Mouse (Mus musculus) midbrain, embryonic 16.5 days (tissue): ENCODE measurements around the gene Cd55b. TPM values are rescaled to one million over a fixed set of nuclear protein-coding genes. Genes with fewer than 3 reads are reported as not detected.
A peak's percentile ranks its signal among the peaks of the same experiment; 100 is the strongest.
"Not testable (repeated sequence)": the region's sequence is repeated elsewhere in the genome, so short reads cannot be mapped to it uniquely, and the experiment has no call there.

Experiments
- ATAC-seq: fragments of 200-750 bp; cut with Nextera tagmentation; 2 replicates; pipeline ENCODE4 v1.8.0; 2017; ENCODE audit warnings: moderate TSS enrichment
- H3K27ac ChIP-seq: fragments of 300-500 bp; sonication (generic); 2 replicates; pipeline ENCODE4 v1.5.1; 2014; ENCODE audit warnings: mild to moderate bottlenecking, low read length, mixed read lengths
- H3K27me3 ChIP-seq: fragments of 300-500 bp; sonication (generic); 2 replicates; pipeline ENCODE4 v1.6.1; 2014; ENCODE audit warnings: low read depth, low read length, mixed read lengths; ENCODE audit not compliant: control insufficient read depth, insufficient read depth
- H3K36me3 ChIP-seq: fragments of 300-500 bp; sonication (generic); 2 replicates; pipeline ENCODE4 v1.6.1; 2014; ENCODE audit warnings: mild to moderate bottlenecking, low read length, moderate library complexity, mixed read lengths; ENCODE audit not compliant: control insufficient read depth, insufficient read depth
- H3K4me1 ChIP-seq: fragments of 300-500 bp; sonication (generic); 2 replicates; pipeline ENCODE4 v1.6.1; 2014; ENCODE audit warnings: mild to moderate bottlenecking, low read length, mixed read lengths; ENCODE audit not compliant: control insufficient read depth, insufficient read depth
- H3K4me2 ChIP-seq: fragments of 300-500 bp; sonication (generic); 2 replicates; pipeline ENCODE4 v1.6.1; 2014; ENCODE audit warnings: mild to moderate bottlenecking, low read length, mixed read lengths
- H3K4me3 ChIP-seq: fragments of 300-500 bp; sonication (generic); 2 replicates; pipeline ENCODE4 v1.5.1; 2014; ENCODE audit warnings: low read depth, mild to moderate bottlenecking, low read length, moderate library complexity, mixed read lengths
- H3K9ac ChIP-seq: fragments of 300-500 bp; sonication (generic); 2 replicates; pipeline ENCODE4 v1.6.1; 2014; ENCODE audit warnings: low read depth, low read length, mixed read lengths
- H3K9me3 ChIP-seq: fragments of 300-500 bp; sonication (generic); replicated peaks from 2 replicates; pipeline ENCODE4 v1.6.1; 2014; ENCODE audit warnings: mild to moderate bottlenecking, low read length, mixed read lengths; ENCODE audit not compliant: control insufficient read depth, poor library complexity, severe bottlenecking
- WGBS: fragments of 180-500 bp; shearing (Covaris S2); extraction: QIAGEN DNeasy Blood & Tissue Kit; methylation state at CpG from one replicate; pipeline ENCODE4 v1.1.7; 2014; 5-methylcytosine and 5-hydroxymethylcytosine counted together
- polyA plus RNA-seq: library from polyadenylated mRNA; unstranded; fragments of >200 nt; fragmentation: Nextera tagmentation; extraction: Ambion mirVana; gene quantifications from 2 replicates; pipeline ENCODE4 v1.2.1, GENCODE M21; 2015

Gene Cd55b
- not detected in 2 replicates for polyA plus RNA-seq

DNA sequence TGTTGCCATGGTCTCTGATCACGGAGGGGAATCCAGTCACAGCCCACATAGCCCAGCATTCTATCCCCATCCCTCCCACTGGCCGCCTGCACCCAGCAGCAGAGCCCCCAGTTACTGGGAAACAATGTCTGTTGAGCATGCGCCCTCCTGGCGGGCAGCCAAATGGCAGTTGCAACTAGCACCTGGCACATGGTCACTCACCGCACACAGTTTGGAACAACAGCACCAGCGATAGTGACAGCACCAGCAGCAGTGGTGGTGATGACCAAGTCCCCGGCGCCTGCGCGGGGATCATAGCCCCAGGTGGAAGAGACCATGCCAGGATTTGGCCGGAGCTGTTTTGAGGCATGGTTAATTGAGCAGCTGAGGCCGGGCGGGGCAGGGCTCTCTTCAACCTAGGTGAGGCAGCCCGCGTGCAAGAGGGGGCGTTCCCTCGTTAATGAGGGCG, at the start of gene Cd55b:
Gene Cd55b, minus strand, starts transcription at position 346 of the 448 bp plus-strand sequence.
- no peak within 1 kb of the TSS for H3K9ac ChIP-seq
- no peaks in the 10 kb centered on the region for H3K9me3 ChIP-seq
- no peak for ATAC-seq
- H3K4me2 ChIP-seq: no peak within 1 kb of the TSS
- H3K36me3 ChIP-seq: no peaks in the 10 kb centered on the region
- no peaks in the 10 kb centered on the region for H3K4me1 ChIP-seq
- no peak within 1 kb of the TSS for H3K27ac ChIP-seq
- no peaks in the 10 kb centered on the region for H3K27me3 ChIP-seq
- WGBS: 72% methylated on average over 18 of the region's 18 CpGs
- no peak within 1 kb of the TSS for H3K4me3 ChIP-seq

GRCm38 (mm10) chr1:130470074-130470473, 47.3 kb upstream of the Cd55b start:
- no peak for ATAC-seq
- Histone ChIP-seq H3K4me3 (no peak overlapping the region), H3K27me3 (no peaks in the 10 kb centered on the region), H3K27ac (no peak overlapping the region), H3K9ac (no peak overlapping the region), H3K4me1 (no peaks in the 10 kb centered on the region), H3K4me2 (no peak overlapping the region), H3K9me3 (no peaks in the 10 kb centered on the region), H3K36me3 (no peaks in the 10 kb centered on the region)
- WGBS: 94% methylated on average over 4 of the region's 4 CpGs

- Histone ChIP-seq H3K9ac (no peak overlapping the region), H3K4me1 (no peaks in the 10 kb centered on the region; the same call in 1 of the 2 replicates), H3K4me2 (no peak overlapping the region), H3K9me3 (no peaks in the 10 kb centered on the region), H3K36me3 (no peaks in the 10 kb centered on the region), H3K27me3 (no peaks in the 10 kb centered on the region), H3K4me3 (no peak overlapping the region), H3K27ac (no peak overlapping the region)
- WGBS: 78% methylated on average over 2 of the region's 2 CpGs
- ATAC-seq: no peak
Observed at GRCm38 (mm10) chr1:130467453-130467852, 44.6 kb upstream of the Cd55b start.

DNA sequence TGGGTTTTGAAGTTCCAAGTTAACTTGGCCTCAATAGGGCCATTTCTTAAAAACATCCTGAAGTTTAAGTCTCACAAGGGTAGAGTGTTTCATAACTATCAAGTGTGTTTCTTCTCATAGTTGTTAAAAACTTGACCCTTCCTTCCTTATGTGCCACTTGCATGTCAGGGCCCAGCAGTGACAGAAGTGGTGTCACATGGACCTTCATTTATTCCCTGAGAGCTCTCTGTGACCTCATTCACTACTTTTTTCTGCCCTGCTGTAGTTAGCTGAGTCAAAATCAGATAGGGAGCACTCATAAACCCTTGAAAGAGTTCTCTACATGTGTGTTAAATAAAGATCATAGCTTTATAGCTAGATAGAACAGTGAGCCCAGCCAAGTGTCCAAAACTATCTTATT, 41.4 kb upstream of the Cd55b start:
- no peaks in the 10 kb centered on the region for H3K9me3 ChIP-seq
- H3K4me1 ChIP-seq: no peaks in the 10 kb centered on the region; the same call in 1 of the 2 replicates
- H3K4me3 ChIP-seq: no peak overlapping the region
- no peak overlapping the region for H3K27ac ChIP-seq
- no peak overlapping the region for H3K4me2 ChIP-seq
- no peak for ATAC-seq
- no peak overlapping the region for H3K9ac ChIP-seq
- no peaks in the 10 kb centered on the region for H3K36me3 ChIP-seq
- H3K27me3 ChIP-seq: no peaks in the 10 kb centered on the region

DNA sequence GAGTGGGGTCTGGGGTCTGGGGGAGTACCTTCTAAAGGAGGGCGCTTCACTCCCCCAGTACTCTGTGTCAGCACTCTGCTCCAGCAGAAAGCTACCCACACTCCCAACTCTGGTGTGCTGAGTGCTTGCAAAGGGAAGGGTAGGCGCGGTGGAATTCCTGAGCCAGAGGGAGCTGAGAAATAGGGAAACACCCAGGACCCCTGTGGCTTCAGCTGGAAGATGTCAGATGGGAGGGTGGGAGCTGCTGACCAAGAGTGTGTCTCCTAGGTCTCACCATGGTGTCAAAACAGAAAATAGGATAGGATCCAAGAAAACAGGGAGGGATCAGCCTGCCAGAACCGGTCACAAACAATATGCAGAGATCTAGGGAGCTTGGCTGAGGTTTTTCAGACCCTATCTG, 40.1 kb upstream of the Cd55b start:
- no peaks in the 10 kb centered on the region; the same call in 1 of the 2 replicates for H3K4me1 ChIP-seq
- no peaks in the 10 kb centered on the region for H3K36me3 ChIP-seq
- 7% methylated on average over 4 of the region's 4 CpGs for WGBS
- no peaks in the 10 kb centered on the region for H3K27me3 ChIP-seq
- H3K9me3 ChIP-seq: no peaks in the 10 kb centered on the region
- peak overlapping the region; percentile 81 for H3K27ac ChIP-seq
- peak overlapping the region; percentile 82 for H3K4me2 ChIP-seq
- peak overlapping the region; percentile 92 for H3K9ac ChIP-seq
- peak overlapping the region; percentile 86 for H3K4me3 ChIP-seq
- peak; percentile 93 for ATAC-seq

GRCm38 (mm10) chr1:130462084-130462861, 39.5 kb upstream of the Cd55b start, which contains the start of gene Cd55:
TSS of gene Cd55 (minus strand) at chr1:130462744.
- Histone ChIP-seq H3K9ac (peak within 1 kb of the TSS; percentile 92), H3K27ac (peak within 1 kb of the TSS; percentile 81), H3K27me3 (no peaks in the 10 kb centered on the region), H3K9me3 (no peaks in the 10 kb centered on the region), H3K4me2 (peak within 1 kb of the TSS; percentile 82), H3K4me3 (peak within 1 kb of the TSS; percentile 86), H3K4me1 (no peaks in the 10 kb centered on the region; the same call in 1 of the 2 replicates), H3K36me3 (no peaks in the 10 kb centered on the region)
- peak; percentile 97 for ATAC-seq
- under 1% methylated on average over 45 of the region's 45 CpGs for WGBS

DNA sequence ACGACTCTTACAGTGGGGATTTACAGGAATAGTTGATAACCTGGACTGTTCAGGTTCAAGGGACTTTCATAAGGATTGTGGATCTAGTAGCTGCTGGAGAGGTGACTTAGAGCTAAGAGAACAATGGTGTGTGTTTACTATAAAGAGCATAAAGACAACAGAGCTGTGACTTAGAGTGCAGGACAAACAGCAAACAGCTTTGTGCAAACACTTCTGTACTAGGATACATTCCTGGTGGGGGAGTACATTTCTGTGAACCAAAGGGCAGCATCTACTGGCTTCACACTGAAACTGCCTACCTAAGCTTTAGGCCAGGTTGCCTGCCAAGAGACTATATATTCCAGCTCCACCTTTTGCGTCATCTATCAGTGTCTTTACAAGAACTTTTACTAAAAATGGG, 32.3 kb upstream of the Cd55b start:
- Histone ChIP-seq H3K27me3 (no peaks in the 10 kb centered on the region), H3K36me3 (no peaks in the 10 kb centered on the region), H3K9ac (no peak overlapping the region), H3K27ac (no peak overlapping the region), H3K9me3 (no peaks in the 10 kb centered on the region), H3K4me3 (no peak overlapping the region), H3K4me2 (no peak overlapping the region), H3K4me1 (no peaks in the 10 kb centered on the region)
- no peak for ATAC-seq
- WGBS: 94% methylated on average over 2 of the region's 2 CpGs

GRCm38 (mm10) chr1:130442930-130443329, 20.1 kb upstream of the Cd55b start:
- not testable (repeated sequence) for H3K36me3 ChIP-seq, H3K27ac ChIP-seq, H3K27me3 ChIP-seq, H3K4me3 ChIP-seq, H3K9ac ChIP-seq, H3K4me1 ChIP-seq, H3K4me2 ChIP-seq, ATAC-seq, H3K9me3 ChIP-seq
- 87% methylated on average over 1 of the region's 1 CpGs for WGBS

DNA sequence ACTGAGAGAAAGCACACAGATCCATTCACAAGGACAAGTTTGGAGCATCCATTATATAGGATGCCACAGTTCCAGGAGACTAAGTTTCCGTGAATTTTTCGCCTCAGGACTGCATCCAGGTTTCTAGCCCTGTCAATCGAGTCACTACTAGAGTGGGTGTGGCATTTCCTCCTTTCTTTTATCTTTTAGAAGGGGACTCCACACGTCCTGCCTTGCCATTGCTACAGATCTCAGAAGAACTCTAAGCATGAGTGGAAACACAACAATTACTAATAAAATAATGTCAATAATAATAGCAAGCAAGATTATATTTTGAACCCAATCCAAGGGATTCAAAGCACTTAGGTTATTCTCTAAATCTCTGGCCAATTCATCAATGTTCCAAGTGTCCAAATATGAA, 8.1 kb upstream of the Cd55b start:
- no peaks in the 10 kb centered on the region for H3K4me1 ChIP-seq
- no peaks in the 10 kb centered on the region for H3K27me3 ChIP-seq
- H3K9me3 ChIP-seq: no peaks in the 10 kb centered on the region
- no peak overlapping the region for H3K4me2 ChIP-seq
- no peak for ATAC-seq
- H3K27ac ChIP-seq: no peak overlapping the region
- WGBS: 77% methylated on average over 4 of the region's 4 CpGs
- H3K4me3 ChIP-seq: no peak overlapping the region
- no peaks in the 10 kb centered on the region for H3K36me3 ChIP-seq
- no peak overlapping the region for H3K9ac ChIP-seq
